Mouse (Mus musculus): ENCODE measurements around the gene Klhl26. TPM values are rescaled to one million over a fixed set of nuclear protein-coding genes. Genes with fewer than 3 reads are reported as not detected.
A peak's percentile ranks its signal among the peaks of the same experiment; 100 is the strongest.

Klhl26 gene
- polyA plus RNA-seq, 1 experiment: 20.2 TPM

- 42% methylated on average over 10 of the region's 10 CpGs for WGBS
- no peaks in the 10 kb centered on the region for H3K27me3 ChIP-seq (replicated peaks; ENCODE audit: control insufficient read depth, insufficient read depth, low read length)
- DNase-seq: no peak
- no peak for TF ChIP-seq CTCF (conservative IDR thresholded peaks at IDR 0.05; ENCODE audit: insufficient read depth, insufficient read length, low read depth, low read length)
- no peak for TF ChIP-seq POLR2A (IDR thresholded peaks at IDR 0.05; ENCODE audit: low read depth, low read length)
- H3K27ac ChIP-seq (ENCODE audit: insufficient read depth, low read depth, low read length): no peak overlapping the region
- no peak overlapping the region for H3K4me3 ChIP-seq (ENCODE audit: insufficient read depth, low read depth, low read length)
- no peaks in the 10 kb centered on the region for H3K36me3 ChIP-seq (ENCODE audit: control insufficient read depth, insufficient read depth, low read length)
- H3K4me1 ChIP-seq (ENCODE audit: control insufficient read depth, insufficient read depth, low read length): no peaks in the 10 kb centered on the region; the same call in none of the 2 replicates
Observed at GRCm38 (mm10) chr8:70469295-70469916, 7.4 kb downstream of the Klhl26 start.

GRCm38 (mm10) chr8:70468733-70469132 is 8.0 kb downstream of the Klhl26 start:
- TF ChIP-seq POLR2A (IDR thresholded peaks at IDR 0.05; ENCODE audit: low read depth, low read length) (no peak), CTCF (conservative IDR thresholded peaks at IDR 0.05; ENCODE audit: insufficient read depth, insufficient read length, low read depth, low read length) (no peak)
- no peaks in the 10 kb centered on the region for H3K36me3 ChIP-seq (ENCODE audit: control insufficient read depth, insufficient read depth, low read length)
- WGBS: 90% methylated on average over 4 of the region's 4 CpGs
- H3K27ac ChIP-seq (ENCODE audit: insufficient read depth, low read depth, low read length): no peak overlapping the region
- H3K27me3 ChIP-seq (replicated peaks; ENCODE audit: control insufficient read depth, insufficient read depth, low read length): no peaks in the 10 kb centered on the region
- DNase-seq: no peak
- no peaks in the 10 kb centered on the region; the same call in none of the 2 replicates for H3K4me1 ChIP-seq (ENCODE audit: control insufficient read depth, insufficient read depth, low read length)
- H3K4me3 ChIP-seq (ENCODE audit: insufficient read depth, low read depth, low read length): no peak overlapping the region

GRCm38 (mm10) chr8:70467907-70468306 is 8.9 kb downstream of the Klhl26 start:
- TF ChIP-seq POLR2A (IDR thresholded peaks at IDR 0.05; ENCODE audit: low read depth, low read length) (no peak), CTCF (conservative IDR thresholded peaks at IDR 0.05; ENCODE audit: insufficient read depth, insufficient read length, low read depth, low read length) (no peak)
- H3K4me1 ChIP-seq (ENCODE audit: control insufficient read depth, insufficient read depth, low read length): no peaks in the 10 kb centered on the region; the same call in none of the 2 replicates
- H3K27ac ChIP-seq (ENCODE audit: insufficient read depth, low read depth, low read length): no peak overlapping the region
- no peak for DNase-seq
- H3K4me3 ChIP-seq (ENCODE audit: insufficient read depth, low read depth, low read length): no peak overlapping the region
- H3K27me3 ChIP-seq (replicated peaks; ENCODE audit: control insufficient read depth, insufficient read depth, low read length): no peaks in the 10 kb centered on the region
- H3K36me3 ChIP-seq (ENCODE audit: control insufficient read depth, insufficient read depth, low read length): no peaks in the 10 kb centered on the region
- WGBS: 73% methylated on average over 1 of the region's 1 CpGs

- TF ChIP-seq CTCF (conservative IDR thresholded peaks at IDR 0.05; ENCODE audit: insufficient read depth, insufficient read length, low read depth, low read length): no peak
- TF ChIP-seq POLR2A (IDR thresholded peaks at IDR 0.05; ENCODE audit: low read depth, low read length): no peak
- peak; percentile 25 for DNase-seq
- 61% methylated on average over 5 of the region's 5 CpGs for WGBS
- Histone ChIP-seq H3K4me1 (ENCODE audit: control insufficient read depth, insufficient read depth, low read length) (no peaks in the 10 kb centered on the region; the same call in none of the 2 replicates), H3K27ac (ENCODE audit: insufficient read depth, low read depth, low read length) (no peak overlapping the region), H3K27me3 (replicated peaks; ENCODE audit: control insufficient read depth, insufficient read depth, low read length) (no peaks in the 10 kb centered on the region), H3K36me3 (ENCODE audit: control insufficient read depth, insufficient read depth, low read length) (no peaks in the 10 kb centered on the region), H3K4me3 (ENCODE audit: insufficient read depth, low read depth, low read length) (no peak overlapping the region)
Observed at GRCm38 (mm10) chr8:70467229-70467725, 9.5 kb downstream of the Klhl26 start.

GRCm38 (mm10) chr8:70466771-70467170 is 10.0 kb downstream of the Klhl26 start:
- no peaks in the 10 kb centered on the region; the same call in none of the 2 replicates for H3K4me1 ChIP-seq (ENCODE audit: control insufficient read depth, insufficient read depth, low read length)
- H3K27ac ChIP-seq (ENCODE audit: insufficient read depth, low read depth, low read length): 0 out of 2 replicates have a peak overlapping the region, but pooled peaks have one; percentile 1
- peak; percentile 54 for DNase-seq
- WGBS: 40% methylated on average over 11 of the region's 11 CpGs
- H3K4me3 ChIP-seq (ENCODE audit: insufficient read depth, low read depth, low read length): no peak overlapping the region
- no peak for TF ChIP-seq CTCF (conservative IDR thresholded peaks at IDR 0.05; ENCODE audit: insufficient read depth, insufficient read length, low read depth, low read length)
- TF ChIP-seq POLR2A (IDR thresholded peaks at IDR 0.05; ENCODE audit: low read depth, low read length): no peak
- H3K27me3 ChIP-seq (replicated peaks; ENCODE audit: control insufficient read depth, insufficient read depth, low read length): no peaks in the 10 kb centered on the region
- H3K36me3 ChIP-seq (ENCODE audit: control insufficient read depth, insufficient read depth, low read length): no peaks in the 10 kb centered on the region

- Histone ChIP-seq H3K27ac (ENCODE audit: insufficient read depth, low read depth, low read length) (0 out of 2 replicates have a peak overlapping the region, but pooled peaks have one; percentile 1), H3K27me3 (replicated peaks; ENCODE audit: control insufficient read depth, insufficient read depth, low read length) (no peaks in the 10 kb centered on the region), H3K4me1 (ENCODE audit: control insufficient read depth, insufficient read depth, low read length) (no peaks in the 10 kb centered on the region; the same call in none of the 2 replicates), H3K4me3 (ENCODE audit: insufficient read depth, low read depth, low read length) (no peak overlapping the region), H3K36me3 (ENCODE audit: control insufficient read depth, insufficient read depth, low read length) (no peaks in the 10 kb centered on the region)
- DNase-seq: no peak
- TF ChIP-seq CTCF (conservative IDR thresholded peaks at IDR 0.05; ENCODE audit: insufficient read depth, insufficient read length, low read depth, low read length) (no peak), POLR2A (IDR thresholded peaks at IDR 0.05; ENCODE audit: low read depth, low read length) (no peak)
- WGBS: 83% methylated on average over 4 of the region's 4 CpGs
Observed at GRCm38 (mm10) chr8:70466305-70466704, 10.5 kb downstream of the Klhl26 start.

- DNase-seq: no peak
- Histone ChIP-seq H3K27ac (ENCODE audit: insufficient read depth, low read depth, low read length) (no peak overlapping the region), H3K4me3 (ENCODE audit: insufficient read depth, low read depth, low read length) (no peak overlapping the region), H3K4me1 (ENCODE audit: control insufficient read depth, insufficient read depth, low read length) (no peaks in the 10 kb centered on the region; the same call in none of the 2 replicates), H3K36me3 (ENCODE audit: control insufficient read depth, insufficient read depth, low read length) (no peaks in the 10 kb centered on the region), H3K27me3 (replicated peaks; ENCODE audit: control insufficient read depth, insufficient read depth, low read length) (no peaks in the 10 kb centered on the region)
- no peak for TF ChIP-seq CTCF (conservative IDR thresholded peaks at IDR 0.05; ENCODE audit: insufficient read depth, insufficient read length, low read depth, low read length)
- no peak for TF ChIP-seq POLR2A (IDR thresholded peaks at IDR 0.05; ENCODE audit: low read depth, low read length)
- 98% methylated on average over 4 of the region's 4 CpGs for WGBS
Observed at GRCm38 (mm10) chr8:70465701-70466100, 11.1 kb downstream of the Klhl26 start.
